Mouse (Mus musculus) embryonic facial prominence, embryonic 11.5 days (tissue): ENCODE data around the gene Fermt3. TPM values are rescaled to one million over a fixed set of nuclear protein-coding genes. Genes with fewer than 3 reads are reported as not detected.

Experiments
- polyA plus RNA-seq: library from polyadenylated mRNA; unstranded; fragments of >200 nt; fragmentation: Nextera tagmentation; extraction: Ambion mirVana; gene quantifications from 2 replicates; pipeline ENCODE4 v1.2.1, GENCODE M21; 2014

The Fermt3 gene
- polyA plus RNA-seq, 1 experiment from 2014 or later, result 6.6 TPM

Other genes starting within 250 kb of the Fermt3 start
- 5.9 TPM in 2 replicates for gene Rps6ka4, start 178.8 kb downstream of the Fermt3 start, polyA plus RNA-seq
- 0.39 and 0.88 TPM in 2 replicates for gene Ccdc88b, start 161.3 kb downstream of the Fermt3 start, polyA plus RNA-seq
- 159 and 166 TPM in 2 replicates for gene Trmt112, start 109.8 kb downstream of the Fermt3 start, polyA plus RNA-seq
- gene Prdx5, start 109.4 kb downstream of the Fermt3 start, polyA plus RNA-seq, result 110 and 128 TPM in 2 replicates
- 2.7 and 3.3 TPM in 2 replicates for gene Esrra, start 97.7 kb downstream of the Fermt3 start, polyA plus RNA-seq
- gene Catsperz, start 94.1 kb downstream of the Fermt3 start, polyA plus RNA-seq, result 1.0 and 1.9 TPM in 2 replicates
- 0.26 and 0.32 TPM in 2 replicates for gene Kcnk4, start 85.0 kb downstream of the Fermt3 start, polyA plus RNA-seq
- 57.4 and 60.7 TPM in 2 replicates for gene Bad, start 77.6 kb downstream of the Fermt3 start, polyA plus RNA-seq
- gene Gpr137, start 77.0 kb downstream of the Fermt3 start, polyA plus RNA-seq, result 18.1 and 21.9 TPM in 2 replicates
- 247 and 268 TPM in 2 replicates for gene Ppp1r14b, start 44.5 kb downstream of the Fermt3 start, polyA plus RNA-seq
- 22.6 and 26.8 TPM in 2 replicates for gene Plcb3, start 43.0 kb downstream of the Fermt3 start, polyA plus RNA-seq
- 65.1 and 65.2 TPM in 2 replicates for gene Fkbp2, start 39.0 kb downstream of the Fermt3 start, polyA plus RNA-seq
- gene Vegfb, start 31.8 kb downstream of the Fermt3 start, polyA plus RNA-seq, result 26.7 and 30.5 TPM in 2 replicates
- 16.1 and 18.0 TPM in 2 replicates for gene Dnajc4, start 26.9 kb downstream of the Fermt3 start, polyA plus RNA-seq
- gene Nudt22, start 23.4 kb downstream of the Fermt3 start, polyA plus RNA-seq, result 19.5 and 19.6 TPM in 2 replicates
- gene Trpt1, start 23.3 kb downstream of the Fermt3 start, polyA plus RNA-seq, result 8.0 and 11.7 TPM in 2 replicates
- 400 and 412 TPM in 2 replicates for gene Stip1, start 20.5 kb upstream of the Fermt3 start, polyA plus RNA-seq
- 5.0 and 6.9 TPM in 2 replicates for gene Macrod1, start 37.3 kb upstream of the Fermt3 start, polyA plus RNA-seq
- 3.0 and 4.4 TPM in 2 replicates for gene Flrt1, start 86.3 kb upstream of the Fermt3 start, polyA plus RNA-seq
- 217 and 252 TPM in 2 replicates for gene Otub1, start 186.8 kb upstream of the Fermt3 start, polyA plus RNA-seq
- 741 and 769 TPM in 2 replicates for gene Cox8a, start 198.1 kb upstream of the Fermt3 start, polyA plus RNA-seq
- 82.9 and 88.0 TPM in 2 replicates for gene Naa40, start 221.7 kb upstream of the Fermt3 start, polyA plus RNA-seq
- 17.6 and 18.8 TPM in 2 replicates for gene Rcor2, start 247.9 kb upstream of the Fermt3 start, polyA plus RNA-seq